Mouse (Mus musculus): ENCODE results near the gene Smim5. TPM values are rescaled to one million over a fixed set of nuclear protein-coding genes. Genes with fewer than 3 reads are reported as not detected.

Gene Smim5
- polyA plus RNA-seq, 1 experiment from 2014 or later: 4.8 TPM

DNA sequence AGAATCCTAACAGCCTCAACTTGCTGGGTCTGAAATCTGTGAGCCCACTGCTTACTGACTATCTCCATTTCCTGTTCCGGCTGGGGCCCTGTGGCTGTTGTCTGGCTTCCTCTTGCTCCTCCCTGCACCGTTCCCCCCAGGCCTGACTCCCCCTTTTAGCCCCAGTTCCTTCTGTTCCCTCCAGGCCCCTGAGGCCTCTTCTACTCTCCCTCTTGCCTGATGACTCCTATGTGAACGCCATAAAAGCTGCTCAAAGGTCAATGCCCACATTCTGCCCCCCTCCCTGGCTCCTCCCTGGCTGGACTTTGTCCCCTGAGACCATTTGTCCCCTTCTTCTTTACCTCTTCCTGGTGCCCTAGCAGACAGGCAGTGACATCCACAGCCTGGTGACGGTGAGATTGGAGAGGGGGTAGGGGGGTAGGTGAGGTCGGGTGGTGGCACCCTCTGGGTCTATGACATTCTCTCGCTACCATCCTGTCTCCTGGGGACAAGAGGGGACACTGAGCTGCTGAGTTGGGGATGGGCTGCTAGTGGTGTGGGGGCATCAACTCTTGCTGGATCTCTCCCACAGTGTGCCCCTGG is 22.5 kb upstream of the Smim5 start:
- H3K4me2 ChIP-seq: no peak overlapping the region
- H3K9me3 ChIP-seq: no peaks in the 10 kb centered on the region
- H3K36me3 ChIP-seq: no peaks in the 10 kb centered on the region
- no peak overlapping the region for H3K27ac ChIP-seq
- H3K4me3 ChIP-seq: no peak overlapping the region
- WGBS: 49% methylated on average over 6 of the region's 6 CpGs
- no peaks in the 10 kb centered on the region for H3K4me1 ChIP-seq
- no peaks in the 10 kb centered on the region for H3K27me3 ChIP-seq
- ATAC-seq (ENCODE audit: borderline replicate concordance, extremely low read depth, low FRiP score, low TSS enrichment): no peak
- no peak overlapping the region for H3K9ac ChIP-seq

DNA sequence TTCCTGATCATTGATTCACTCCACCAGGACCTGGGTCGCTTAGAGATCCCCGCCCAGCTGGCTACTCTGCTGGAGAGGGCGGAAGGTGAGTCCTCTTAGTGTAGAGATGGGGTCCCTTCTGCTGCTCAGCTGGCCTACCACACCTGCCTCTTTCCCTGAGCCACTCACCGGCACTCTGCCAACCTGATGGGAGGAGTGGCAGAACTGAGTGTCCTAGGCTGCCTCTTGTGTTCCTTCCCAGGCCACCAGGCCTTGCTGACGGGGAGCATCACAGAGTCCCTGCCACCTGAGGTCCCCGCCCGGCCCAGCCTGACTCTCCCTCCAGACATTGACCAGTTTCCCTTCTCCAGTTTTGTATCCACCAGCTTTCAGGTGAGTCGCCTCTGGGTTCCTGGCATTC is 21.7 kb upstream of the Smim5 start:
- WGBS: 64% methylated on average over 8 of the region's 8 CpGs
- no peak overlapping the region for H3K27ac ChIP-seq
- H3K27me3 ChIP-seq: peaks cover 5% of the 10 kb centered on the region; the same call in 1 of the 2 replicates
- no peaks in the 10 kb centered on the region for H3K36me3 ChIP-seq
- no peaks in the 10 kb centered on the region for H3K4me1 ChIP-seq
- H3K9ac ChIP-seq: no peak overlapping the region
- no peak overlapping the region for H3K4me2 ChIP-seq
- H3K9me3 ChIP-seq: no peaks in the 10 kb centered on the region
- no peak for ATAC-seq (ENCODE audit: borderline replicate concordance, extremely low read depth, low FRiP score, low TSS enrichment)
- no peak overlapping the region for H3K4me3 ChIP-seq

DNA sequence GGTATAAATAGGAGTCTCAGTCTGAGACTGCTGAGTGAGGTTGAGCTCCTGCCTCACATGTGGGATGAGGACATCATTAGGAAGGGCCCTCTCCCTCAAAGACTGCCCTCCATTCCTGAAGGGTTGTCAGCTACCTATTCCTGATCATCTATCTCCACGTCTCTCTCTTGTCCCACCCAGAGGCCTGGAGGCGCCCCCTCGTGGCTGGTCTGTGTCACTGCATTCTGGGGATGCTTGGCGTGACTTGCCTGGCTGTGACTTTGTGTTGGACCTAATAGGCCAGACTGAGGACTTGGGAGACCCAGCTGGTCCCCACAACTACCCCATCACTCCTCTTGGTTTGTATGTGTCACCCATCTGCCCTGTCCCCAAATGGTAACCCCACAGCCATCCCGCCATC is 18.8 kb upstream of the Smim5 start:
- H3K27me3 ChIP-seq: peaks cover 13% of the 10 kb centered on the region; the same call in 1 of the 2 replicates
- H3K9me3 ChIP-seq: no peaks in the 10 kb centered on the region
- H3K4me1 ChIP-seq: no peaks in the 10 kb centered on the region
- no peaks in the 10 kb centered on the region for H3K36me3 ChIP-seq
- H3K27ac ChIP-seq: no peak overlapping the region
- WGBS: 24% methylated on average over 5 of the region's 5 CpGs
- H3K4me3 ChIP-seq: no peak overlapping the region
- H3K9ac ChIP-seq: no peak overlapping the region
- no peak for ATAC-seq (ENCODE audit: borderline replicate concordance, extremely low read depth, low FRiP score, low TSS enrichment)
- H3K4me2 ChIP-seq: no peak overlapping the region

DNA sequence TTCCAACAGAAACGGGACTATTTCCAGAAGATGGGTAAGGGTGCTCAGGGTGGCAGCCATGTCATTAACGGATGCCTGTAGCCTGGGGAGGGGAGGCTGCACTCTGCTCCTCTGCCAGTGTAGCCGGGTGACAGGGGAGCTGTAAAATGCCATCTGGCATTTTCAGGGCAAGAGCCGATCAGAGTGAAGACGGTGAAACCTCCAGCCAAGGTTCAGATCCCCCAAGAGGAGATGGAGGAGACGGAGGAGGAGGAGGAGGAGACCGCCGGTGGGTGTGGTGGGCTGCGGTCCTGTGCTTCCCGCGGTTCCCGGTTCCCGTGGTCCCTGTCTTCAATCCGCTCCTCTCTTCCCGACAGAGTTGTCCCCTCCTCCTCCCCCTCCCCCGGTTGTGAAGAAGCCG is 16.5 kb upstream of the Smim5 start:
- H3K4me3 ChIP-seq: no peak overlapping the region
- no peak for ATAC-seq (ENCODE audit: borderline replicate concordance, extremely low read depth, low FRiP score, low TSS enrichment)
- H3K36me3 ChIP-seq: no peaks in the 10 kb centered on the region
- no peak overlapping the region for H3K27ac ChIP-seq
- no peak overlapping the region for H3K9ac ChIP-seq
- no peak overlapping the region for H3K4me2 ChIP-seq
- H3K9me3 ChIP-seq: no peaks in the 10 kb centered on the region
- H3K4me1 ChIP-seq: no peaks in the 10 kb centered on the region
- H3K27me3 ChIP-seq: peaks cover 13% of the 10 kb centered on the region; the same call in 1 of the 2 replicates
- WGBS: 23% methylated on average over 17 of the region's 17 CpGs

DNA sequence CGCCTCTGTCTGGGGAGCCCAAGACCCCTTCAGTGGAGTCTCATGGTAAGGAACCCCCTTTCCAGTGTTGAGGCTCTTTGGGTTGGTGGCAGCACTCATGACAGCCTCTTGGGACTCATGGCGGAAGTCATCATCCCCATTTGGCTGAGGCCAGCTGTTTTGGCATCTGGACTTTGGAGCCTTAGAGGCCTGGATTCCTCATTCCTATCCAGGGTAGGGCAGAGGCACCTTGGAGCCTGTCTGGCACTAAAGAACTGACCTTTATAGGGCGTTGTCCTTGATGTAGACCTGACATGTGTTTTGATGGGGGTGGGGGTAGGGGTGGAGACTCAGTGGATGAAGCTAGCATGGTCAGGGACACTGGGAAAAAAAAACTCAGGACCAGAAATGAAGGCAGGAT is 15.4 kb upstream of the Smim5 start:
- WGBS: 85% methylated on average over 3 of the region's 3 CpGs
- Histone ChIP-seq H3K4me3 (no peak overlapping the region), H3K9ac (no peak overlapping the region), H3K27ac (no peak overlapping the region), H3K4me1 (no peaks in the 10 kb centered on the region), H3K27me3 (peaks cover 13% of the 10 kb centered on the region; the same call in 1 of the 2 replicates), H3K9me3 (no peaks in the 10 kb centered on the region), H3K4me2 (no peak overlapping the region), H3K36me3 (no peaks in the 10 kb centered on the region)
- no peak for ATAC-seq (ENCODE audit: borderline replicate concordance, extremely low read depth, low FRiP score, low TSS enrichment)

DNA sequence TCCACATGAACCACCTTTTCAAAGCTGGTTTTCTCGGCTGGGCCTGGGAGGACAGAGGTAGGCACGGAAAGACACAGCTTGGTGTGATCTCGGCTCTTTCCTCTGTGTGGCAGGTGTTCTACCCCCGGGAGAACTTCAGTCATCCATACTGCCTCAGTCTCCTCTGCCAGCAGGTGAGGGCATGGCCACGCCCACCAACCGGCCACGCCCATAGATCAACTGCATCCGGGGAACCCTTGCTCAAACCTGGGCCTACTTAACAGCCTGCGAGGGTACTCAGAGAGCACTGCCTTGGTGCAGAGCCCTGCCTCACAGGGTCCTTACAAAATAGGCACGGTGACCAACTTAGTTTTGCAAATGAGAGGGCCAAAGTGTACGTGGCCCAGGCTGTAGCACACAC is 14.5 kb upstream of the Smim5 start:
- Histone ChIP-seq H3K36me3 (no peaks in the 10 kb centered on the region), H3K4me2 (no peak overlapping the region), H3K4me1 (no peaks in the 10 kb centered on the region), H3K9ac (no peak overlapping the region), H3K4me3 (no peak overlapping the region), H3K9me3 (no peaks in the 10 kb centered on the region), H3K27ac (no peak overlapping the region), H3K27me3 (peaks cover 13% of the 10 kb centered on the region; the same call in 1 of the 2 replicates)
- 71% methylated on average over 11 of the region's 11 CpGs for WGBS
- ATAC-seq (ENCODE audit: borderline replicate concordance, extremely low read depth, low FRiP score, low TSS enrichment): no peak

DNA sequence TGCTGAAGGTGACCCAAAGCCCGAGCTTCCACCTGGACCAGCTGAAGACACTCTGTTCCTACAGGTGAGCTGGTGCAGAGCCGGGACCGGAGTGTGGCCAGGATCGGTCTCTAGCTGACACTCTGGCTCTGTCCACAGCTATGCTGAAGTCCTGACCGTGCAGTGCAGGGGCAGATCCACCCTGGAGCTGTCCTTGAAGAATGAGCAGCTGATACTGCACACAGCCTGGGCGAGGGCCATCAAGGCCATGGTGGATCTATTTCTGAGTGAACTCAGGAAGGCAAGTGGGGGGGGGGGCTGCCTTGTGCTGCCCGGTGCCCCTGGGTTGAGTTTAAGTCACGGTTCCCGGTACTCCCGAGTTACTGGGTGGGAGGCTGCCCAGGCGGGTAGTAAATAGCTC is 13.3 kb upstream of the Smim5 start:
- no peak for ATAC-seq (ENCODE audit: borderline replicate concordance, extremely low read depth, low FRiP score, low TSS enrichment)
- 84% methylated on average over 11 of the region's 11 CpGs for WGBS

DNA sequence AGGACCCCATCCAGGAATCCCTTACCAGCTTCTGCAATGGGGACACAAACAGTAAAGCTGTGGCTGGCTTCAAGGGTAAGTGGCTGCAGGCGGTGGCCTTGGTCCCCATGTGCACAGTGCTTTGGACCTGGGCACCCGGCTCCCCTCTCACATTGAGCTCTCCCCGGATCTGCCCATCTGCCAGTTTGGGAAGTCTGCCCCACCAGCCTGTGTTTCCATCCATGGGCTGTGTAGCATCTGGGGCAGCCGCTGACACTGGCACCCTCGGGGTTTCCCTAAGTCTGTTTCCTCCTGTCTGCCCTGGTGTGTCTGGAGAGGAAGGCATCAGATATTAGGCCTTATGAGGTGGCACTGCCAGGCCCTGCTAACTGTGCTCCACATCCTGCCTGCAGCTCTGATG is 11.7 kb upstream of the Smim5 start:
- Histone ChIP-seq H3K27me3 (peaks cover 8% of the 10 kb centered on the region; the same call in 1 of the 2 replicates), H3K4me3 (no peak overlapping the region), H3K9ac (no peak overlapping the region), H3K4me1 (no peaks in the 10 kb centered on the region), H3K27ac (no peak overlapping the region), H3K9me3 (no peaks in the 10 kb centered on the region), H3K36me3 (no peaks in the 10 kb centered on the region), H3K4me2 (no peak overlapping the region)
- no peak for ATAC-seq (ENCODE audit: borderline replicate concordance, extremely low read depth, low FRiP score, low TSS enrichment)
- WGBS: 86% methylated on average over 5 of the region's 5 CpGs

More for the DNA sequence above, 13.3 kb upstream of the Smim5 start:
- Histone ChIP-seq H3K9ac (no peak overlapping the region), H3K4me2 (no peak overlapping the region), H3K36me3 (no peaks in the 10 kb centered on the region), H3K4me1 (no peaks in the 10 kb centered on the region), H3K27ac (no peak overlapping the region), H3K9me3 (no peaks in the 10 kb centered on the region), H3K4me3 (no peak overlapping the region), H3K27me3 (peaks cover 13% of the 10 kb centered on the region; the same call in 1 of the 2 replicates)

DNA sequence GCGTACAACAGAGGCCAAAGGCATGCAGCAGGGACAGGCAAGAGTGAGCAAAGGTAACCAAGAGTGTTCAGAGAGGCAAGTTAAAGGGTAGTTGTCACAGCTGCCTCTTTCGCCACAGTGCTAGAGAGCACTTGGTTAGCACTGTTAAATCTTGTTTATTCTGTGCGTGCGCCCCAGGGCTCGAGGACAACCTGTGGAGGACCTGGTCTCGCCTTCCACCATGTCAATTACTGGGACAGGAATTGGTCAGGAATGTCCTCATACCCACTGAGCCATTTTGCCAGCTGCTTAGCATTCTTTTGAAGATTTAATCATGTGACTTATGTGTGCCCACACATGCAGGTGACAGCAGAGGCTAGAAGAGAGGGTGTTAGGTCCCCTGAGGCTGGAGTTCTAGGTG is 10.6 kb upstream of the Smim5 start:
- Histone ChIP-seq H3K4me3 (no peak overlapping the region), H3K4me2 (no peak overlapping the region), H3K36me3 (no peaks in the 10 kb centered on the region), H3K27ac (no peak overlapping the region; the same call in 1 of the 2 replicates), H3K4me1 (no peaks in the 10 kb centered on the region), H3K9me3 (no peaks in the 10 kb centered on the region), H3K27me3 (peaks cover 2% of the 10 kb centered on the region; the same call in 1 of the 2 replicates), H3K9ac (no peak overlapping the region)
- ATAC-seq (ENCODE audit: borderline replicate concordance, extremely low read depth, low FRiP score, low TSS enrichment): no peak
- whole genome bisulfite sequencing: 45% methylated on average over 6 of the region's 6 CpGs

DNA sequence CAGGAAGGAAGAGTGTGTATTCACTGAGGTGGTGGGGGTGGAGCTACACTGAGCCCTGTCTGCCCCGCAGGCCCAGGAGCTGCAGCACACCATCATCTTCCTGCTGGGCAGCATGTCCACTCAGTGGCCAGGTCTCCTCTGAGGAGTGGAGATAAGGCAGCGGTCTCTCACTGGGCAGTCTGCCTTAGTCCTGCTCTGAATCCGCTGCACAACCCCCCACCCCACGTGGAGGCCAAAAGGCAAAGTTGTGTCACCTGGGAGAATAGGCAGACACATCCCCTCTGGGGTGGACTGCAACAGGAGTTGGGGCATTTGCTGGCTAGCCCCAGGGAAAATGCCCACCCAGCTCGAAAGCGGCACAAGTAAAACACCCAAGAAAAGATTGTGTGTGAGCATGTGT is 7.6 kb upstream of the Smim5 start:
- no peaks in the 10 kb centered on the region for H3K9me3 ChIP-seq
- no peaks in the 10 kb centered on the region for H3K4me1 ChIP-seq
- H3K4me2 ChIP-seq: no peak overlapping the region
- no peak overlapping the region for H3K4me3 ChIP-seq
- no peak overlapping the region for H3K27ac ChIP-seq
- no peak overlapping the region for H3K9ac ChIP-seq
- H3K36me3 ChIP-seq: peaks cover 8% of the 10 kb centered on the region; the same call in 1 of the 2 replicates
- WGBS: 63% methylated on average over 6 of the region's 6 CpGs
- no peak for ATAC-seq (ENCODE audit: borderline replicate concordance, extremely low read depth, low FRiP score, low TSS enrichment)
- H3K27me3 ChIP-seq: no peaks in the 10 kb centered on the region

DNA sequence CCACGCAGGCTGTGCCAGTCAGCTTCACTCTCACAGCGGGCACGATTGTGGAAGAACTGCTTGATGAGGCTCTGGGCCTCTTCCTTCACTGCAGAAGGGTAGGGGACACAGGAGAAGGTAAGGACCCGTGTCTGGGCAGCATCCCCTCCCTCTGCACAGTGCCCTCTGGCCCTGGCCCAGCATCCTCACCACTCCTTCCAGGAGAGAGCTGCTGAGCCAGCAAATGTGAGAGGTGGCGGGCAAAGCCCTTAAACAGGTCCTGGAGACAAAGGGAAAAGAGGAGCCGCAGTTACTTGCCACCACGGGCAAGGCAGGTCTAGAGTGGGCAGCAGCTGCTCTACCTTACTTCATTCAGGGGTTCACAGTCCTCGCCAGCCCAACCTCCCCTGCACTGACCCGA is 6.7 kb upstream of the Smim5 start:
- peaks cover 8% of the 10 kb centered on the region; the same call in 1 of the 2 replicates for H3K36me3 ChIP-seq
- H3K27ac ChIP-seq: no peak overlapping the region
- 91% methylated on average over 9 of the region's 9 CpGs for WGBS
- H3K4me1 ChIP-seq: no peaks in the 10 kb centered on the region
- ATAC-seq (ENCODE audit: borderline replicate concordance, extremely low read depth, low FRiP score, low TSS enrichment): no peak
- H3K4me3 ChIP-seq: no peak overlapping the region
- H3K9me3 ChIP-seq: no peaks in the 10 kb centered on the region
- H3K4me2 ChIP-seq: no peak overlapping the region
- no peaks in the 10 kb centered on the region for H3K27me3 ChIP-seq
- no peak overlapping the region for H3K9ac ChIP-seq

DNA sequence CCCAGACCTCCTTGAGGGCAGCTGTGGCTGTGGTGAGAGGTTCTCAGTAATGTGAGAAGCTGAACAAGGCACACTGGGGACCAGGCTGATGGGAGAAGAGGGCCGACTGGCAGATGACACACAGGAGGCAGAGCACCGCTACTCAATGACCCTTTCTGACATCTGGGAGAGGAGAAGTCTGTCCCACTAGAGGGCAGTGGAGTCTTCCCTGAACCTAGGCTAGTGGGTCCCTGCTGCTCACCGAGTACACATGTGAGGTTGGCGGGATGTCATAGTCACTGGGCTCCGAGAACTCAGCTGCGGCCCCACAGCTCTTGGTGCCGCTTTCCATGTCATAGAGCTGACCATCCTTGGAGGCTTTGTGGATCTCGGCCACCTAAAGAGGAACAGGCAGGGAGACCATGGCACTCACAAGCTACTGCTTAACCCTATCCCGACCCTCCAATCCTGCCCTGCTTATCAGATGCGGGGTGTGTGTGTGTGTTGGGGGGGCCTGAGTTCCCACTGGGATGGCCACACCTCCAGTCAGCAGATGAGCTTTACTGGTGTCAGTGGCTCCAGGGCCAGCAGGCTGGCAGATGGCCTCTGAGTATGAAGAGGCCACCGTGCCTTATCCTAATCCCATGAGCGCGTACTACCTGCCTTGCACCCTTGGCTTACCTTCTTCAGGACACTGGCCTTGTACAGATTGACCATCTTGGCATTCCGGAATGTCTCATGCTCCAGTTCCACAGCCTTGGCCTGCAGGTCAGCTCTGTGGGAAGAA is 4.8 kb upstream of the Smim5 start:
- no peak overlapping the region for H3K4me3 ChIP-seq
- no peak overlapping the region for H3K9ac ChIP-seq
- H3K4me1 ChIP-seq: peaks cover 13% of the 10 kb centered on the region
- H3K36me3 ChIP-seq: peaks cover 8% of the 10 kb centered on the region; the same call in 1 of the 2 replicates
- 62% methylated on average over 14 of the region's 14 CpGs for WGBS
- H3K4me2 ChIP-seq: no peak overlapping the region
- no peak for ATAC-seq (ENCODE audit: borderline replicate concordance, extremely low read depth, low FRiP score, low TSS enrichment)
- H3K27ac ChIP-seq: no peak overlapping the region
- no peaks in the 10 kb centered on the region for H3K9me3 ChIP-seq
- no peaks in the 10 kb centered on the region for H3K27me3 ChIP-seq

Data from lung, embryonic 15.5 days (tissue).